In the genomic region with DNA sequence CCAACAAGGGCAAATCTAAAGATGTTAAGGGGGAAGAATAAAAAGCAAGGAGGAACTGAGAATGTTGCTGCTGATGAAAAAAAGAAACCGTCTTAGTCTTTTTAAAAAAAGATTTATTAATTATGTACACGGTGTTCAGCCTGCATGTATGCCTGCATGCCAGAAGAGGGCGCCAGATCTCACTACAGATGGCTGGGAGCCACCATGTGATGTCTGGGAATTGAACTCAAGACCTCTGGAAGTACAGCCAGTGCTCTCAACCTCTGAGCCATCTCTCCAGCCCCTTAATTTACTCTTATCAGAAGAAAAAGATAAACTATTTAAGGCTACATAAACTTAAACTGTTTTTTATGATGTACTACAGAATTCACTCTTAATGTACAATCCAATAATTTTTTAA, we compare ENCODE assay signal across 9 mouse cellular contexts. TPM values are rescaled to one million over a fixed set of nuclear protein-coding genes. Genes with fewer than 3 reads are reported as not detected.
DNase-seq lines count a peak whose midpoint lies in the region; ATAC-seq and TF ChIP-seq lines count a peak whose summit lies in the region.
"Had no signal": no experiment of that assay in that cellular context is flagged by ENCODE, and none has a peak within 500 bp of the region (broad histone marks: within the 10 kb centered on the region; RNA-seq: fewer than 3 reads in every experiment).

No protein-coding gene starts in this region.

- no peak overlapping the region for H3K4me2 ChIP-seq in kidney, embryonic 16.5 days (replicated peaks; ENCODE audit: low read depth, low read length)
- H3K4me2 ChIP-seq in liver, embryonic 13.5 days, result no peak overlapping the region
- H3K4me2 ChIP-seq: neural tube, embryonic 12.5 days had no signal

- intact Hi-C loops in gastrocnemius, adult 2 months (cut with DNase I), result loop anchor here (2.0 to 10.0 kb wide), 3 partner anchors 38 to 342 kb away; no protein-coding TSS in a partner anchor

- TF ChIP-seq CTCF in ES-Bruce4 (IDR thresholded peaks at IDR 0.05; ENCODE audit: low read depth, low read length), result peak; percentile 77
- peak; percentile 76; the same call in 1 of the 2 replicates for TF ChIP-seq CTCF in brain, embryonic 14.5 days (IDR thresholded peaks at IDR 0.05; ENCODE audit: borderline replicate concordance, extremely low read depth, insufficient read depth, insufficient read length)
- peak; percentile 91 for TF ChIP-seq CTCF in gastrocnemius, adult 2 months (IDR thresholded peaks at IDR 0.05)

- no peak overlapping the region for H3K9ac ChIP-seq in kidney, embryonic 16.5 days (replicated peaks; ENCODE audit: low read length)
- H3K9ac ChIP-seq in ES-Bruce4 (ENCODE audit: low read depth, poor library complexity, severe bottlenecking), result no peak overlapping the region
- H3K9ac ChIP-seq in liver, embryonic 13.5 days, result no peak overlapping the region
- H3K9ac ChIP-seq: neural tube, embryonic 12.5 days had no signal

- H3K4me1 ChIP-seq in kidney, embryonic 16.5 days (ENCODE audit: insufficient read depth, low read length), result no peaks in the 10 kb centered on the region
- H3K4me1 ChIP-seq in ES-Bruce4 (ENCODE audit: control insufficient read depth, insufficient read depth, low read length), result no peaks in the 10 kb centered on the region
- no peaks in the 10 kb centered on the region for H3K4me1 ChIP-seq in liver, embryonic 13.5 days (replicated peaks)
- H3K4me1 ChIP-seq: neural tube, embryonic 12.5 days had no signal

- no peaks in the 10 kb centered on the region for H3K27me3 ChIP-seq in kidney, embryonic 16.5 days (ENCODE audit: insufficient read depth, low read length)
- H3K27me3 ChIP-seq in ES-Bruce4 (ENCODE audit: control insufficient read depth, insufficient read depth, low read length, poor library complexity, severe bottlenecking), result no peaks in the 10 kb centered on the region
- no peaks in the 10 kb centered on the region for H3K27me3 ChIP-seq in liver, embryonic 13.5 days
- H3K27me3 ChIP-seq: neural tube, embryonic 12.5 days had no signal

- no peak for ATAC-seq in kidney, embryonic 16.5 days (ENCODE audit: low FRiP score, low TSS enrichment)
- no peak for ATAC-seq in liver, embryonic 13.5 days (ENCODE audit: low read depth)

- peaks cover 57% of the 10 kb centered on the region for H3K36me3 ChIP-seq in kidney, embryonic 16.5 days (ENCODE audit: insufficient read depth, low read length)
- peaks cover 82% of the 10 kb centered on the region for H3K36me3 ChIP-seq in ES-Bruce4 (ENCODE audit: control insufficient read depth, insufficient read depth, low read length, poor library complexity, severe bottlenecking)
- H3K36me3 ChIP-seq in liver, embryonic 13.5 days, result peaks cover 78% of the 10 kb centered on the region

- TF ChIP-seq POLR2A in ES-Bruce4 (IDR thresholded peaks at IDR 0.05; ENCODE audit: insufficient read depth, low read length), result no peak
- TF ChIP-seq POLR2A in brain, embryonic 14.5 days (IDR thresholded peaks at IDR 0.05; ENCODE audit: borderline replicate concordance, extremely low read depth, insufficient read depth, insufficient read length, poor library complexity, severe bottlenecking), result no peak

- no peak overlapping the region for H3K4me3 ChIP-seq in kidney, embryonic 16.5 days (ENCODE audit: low read length)
- H3K4me3 ChIP-seq in ES-Bruce4 (ENCODE audit: low read depth, low read length), result no peak overlapping the region
- no peak overlapping the region for H3K4me3 ChIP-seq in gastrocnemius, adult 2 months
- no peak overlapping the region for H3K4me3 ChIP-seq in liver, embryonic 13.5 days (replicated peaks)
- H3K4me3 ChIP-seq: neural tube, embryonic 12.5 days had no signal

- TF ChIP-seq EP300 in ES-Bruce4 (IDR thresholded peaks at IDR 0.05; ENCODE audit: insufficient read depth, low read depth, low read length), result no peak

- H3K9me3 ChIP-seq in kidney, embryonic 16.5 days (ENCODE audit: low read length), result no peaks in the 10 kb centered on the region
- no peaks in the 10 kb centered on the region for H3K9me3 ChIP-seq in ES-Bruce4 (replicated peaks; ENCODE audit: control insufficient read depth, insufficient read depth, low read length, poor library complexity, severe bottlenecking)
- H3K9me3 ChIP-seq in liver, embryonic 13.5 days (replicated peaks), result no peaks in the 10 kb centered on the region
- H3K9me3 ChIP-seq: neural tube, embryonic 12.5 days had no signal

- DNase-seq in kidney, adult 9 months, result peak; percentile 53
- peak; percentile 72 for DNase-seq in brain, embryonic 14.5 days (ENCODE audit: low read depth)
- DNase-seq in gastrocnemius, adult 2 months, result peak; percentile 68
- DNase-seq in liver, embryonic 13.5 days, result peak; percentile 53
- peak; percentile 27 for DNase-seq in right cerebral cortex, postnatal 25 days
- no peak for DNase-seq in Muller cell, postnatal 12 days (ENCODE audit: inconsistent ontology term)

- 36% methylated on average over 3 of the region's 3 CpGs for WGBS in kidney, embryonic 16.5 days
- 37% methylated on average over 3 of the region's 3 CpGs for WGBS in liver, embryonic 13.5 days (ENCODE audit: insufficient replicate concordance)

- no peak overlapping the region for H3K27ac ChIP-seq in kidney, embryonic 16.5 days (ENCODE audit: low read length)
- no peak overlapping the region for H3K27ac ChIP-seq in ES-Bruce4 (ENCODE audit: insufficient read depth, low read length)
- no peak overlapping the region for H3K27ac ChIP-seq in gastrocnemius, adult 2 months
- H3K27ac ChIP-seq in liver, embryonic 13.5 days, result no peak overlapping the region
- H3K27ac ChIP-seq: neural tube, embryonic 12.5 days had no signal

RNA-seq across cellular contexts. Expression of gene Cpsf6, which starts 16.7 kb away (rescaled TPM):
- polyA plus RNA-seq in kidney, embryonic 16.5 days (2015; fragmentation: Nextera tagmentation; extraction: Ambion mirVana), result 151 and 171 TPM in 2 replicates
- 205 and 225 TPM in 2 replicates for polyA plus RNA-seq in ES-Bruce4 (2011; ENCODE audit: insufficient read depth, insufficient read length, low read depth, missing spikeins)
- 149 and 198 TPM in 2 replicates for polyA plus RNA-seq in brain, embryonic 14.5 days (2012; rRNA removed)
- total RNA-seq in gastrocnemius, adult 2 months (2021), result 10 to 100 TPM; 21.8 to 26.0 TPM
- polyA plus RNA-seq in liver, embryonic 13.5 days (2015; fragmentation: Nextera tagmentation; extraction: Ambion mirVana), result 69.2 and 87.2 TPM in 2 replicates
